Mouse (Mus musculus): ENCODE measurements around the gene Phlda2.

Gene Phlda2

GRCm38 (mm10) chr7:143501643-143502417, 1.1 kb downstream of the Phlda2 start:
- DNase-seq (ENCODE audit: low spot score), result peak; percentile 55

- DNase-seq (ENCODE audit: low spot score), result no peak
Observed at GRCm38 (mm10) chr7:143500912-143501311, 2.0 kb downstream of the Phlda2 start.

DNA sequence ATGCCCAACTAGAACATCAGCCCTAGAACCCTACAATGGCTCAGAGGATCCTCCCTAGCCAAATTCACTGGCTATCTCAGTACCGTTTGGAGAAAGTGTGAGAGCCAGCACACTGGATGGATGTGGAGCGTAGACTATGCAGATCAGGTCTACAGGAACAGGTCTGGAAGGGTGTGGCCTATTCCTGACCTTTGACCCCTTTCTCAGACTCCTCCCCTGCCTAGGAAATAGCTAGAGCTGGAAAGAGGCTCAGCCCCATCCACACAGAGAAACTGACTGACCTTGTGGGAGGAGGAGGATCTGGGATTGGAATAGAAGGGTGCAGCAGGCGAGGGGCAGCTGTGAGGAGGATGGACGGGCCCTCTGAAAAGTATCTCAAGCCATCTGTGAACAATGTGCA, 4.4 kb downstream of the Phlda2 start:
- DNase-seq (ENCODE audit: low spot score), result no peak

DNA sequence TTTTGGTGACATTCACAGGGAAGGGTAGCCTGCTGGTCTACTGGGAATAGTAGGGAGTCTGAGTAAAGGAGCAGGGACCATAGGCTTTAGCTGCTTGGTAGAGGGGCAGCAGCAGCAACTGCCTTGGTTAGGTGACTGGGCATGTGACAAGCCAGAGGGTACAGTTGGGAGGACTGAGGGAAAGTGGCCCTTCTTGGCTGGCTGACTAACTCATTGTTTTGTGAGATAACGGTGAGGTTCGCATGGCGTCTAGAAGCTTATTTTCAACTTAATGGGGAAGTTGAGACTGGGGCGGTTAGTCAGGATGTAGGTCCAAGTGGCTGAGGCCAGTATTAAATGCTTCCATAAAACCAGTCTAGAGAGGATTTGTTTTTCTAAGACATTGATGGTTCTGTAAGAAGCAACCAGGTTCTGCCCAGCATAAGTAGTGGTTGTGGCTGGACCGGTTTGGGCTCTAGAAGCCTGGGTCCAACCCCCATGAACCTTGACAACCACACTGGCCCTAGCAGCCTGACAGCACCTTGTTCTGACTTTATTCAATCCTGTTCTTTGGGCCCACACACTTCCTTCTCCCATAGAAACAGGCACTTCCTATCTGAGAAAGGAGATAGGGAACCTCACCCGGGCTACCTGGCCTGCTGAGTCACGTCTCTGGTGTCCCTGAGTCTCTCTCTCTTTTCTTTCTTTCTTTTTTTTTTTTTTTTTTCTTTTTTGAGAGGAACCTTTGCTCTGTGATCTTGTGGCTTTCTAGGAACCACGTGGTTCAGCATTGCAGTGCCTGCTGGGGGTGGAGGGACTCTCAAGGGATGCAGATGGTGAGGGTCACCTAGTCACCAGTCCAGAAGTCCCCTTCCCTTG, 7.6 kb downstream of the Phlda2 start:
- DNase-seq (ENCODE audit: low spot score), result no peak

- no peak for DNase-seq (ENCODE audit: low spot score)
Observed at GRCm38 (mm10) chr7:143493616-143494126, 9.3 kb downstream of the Phlda2 start.

DNA sequence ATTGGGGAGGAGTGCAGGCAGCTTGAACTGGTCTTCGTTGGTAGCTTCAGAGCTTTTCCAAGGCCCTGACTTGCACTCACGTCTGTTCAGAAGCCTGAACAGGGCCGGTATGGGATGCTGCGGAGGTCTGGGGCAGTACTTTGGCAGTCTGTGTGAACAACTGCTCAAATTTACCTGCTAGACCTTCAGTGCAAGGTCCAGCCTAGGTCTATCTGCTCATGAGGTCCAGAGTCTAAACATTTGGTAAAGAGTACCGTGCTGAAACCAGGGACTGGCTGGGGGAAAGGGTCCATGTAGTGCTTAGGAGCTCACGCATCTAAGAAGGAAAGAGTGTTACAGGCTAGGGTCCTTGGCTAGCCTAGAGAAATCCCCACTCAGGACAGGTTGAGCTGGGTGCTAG, 13.2 kb downstream of the Phlda2 start:
- no peak for DNase-seq (ENCODE audit: low spot score)

DNA sequence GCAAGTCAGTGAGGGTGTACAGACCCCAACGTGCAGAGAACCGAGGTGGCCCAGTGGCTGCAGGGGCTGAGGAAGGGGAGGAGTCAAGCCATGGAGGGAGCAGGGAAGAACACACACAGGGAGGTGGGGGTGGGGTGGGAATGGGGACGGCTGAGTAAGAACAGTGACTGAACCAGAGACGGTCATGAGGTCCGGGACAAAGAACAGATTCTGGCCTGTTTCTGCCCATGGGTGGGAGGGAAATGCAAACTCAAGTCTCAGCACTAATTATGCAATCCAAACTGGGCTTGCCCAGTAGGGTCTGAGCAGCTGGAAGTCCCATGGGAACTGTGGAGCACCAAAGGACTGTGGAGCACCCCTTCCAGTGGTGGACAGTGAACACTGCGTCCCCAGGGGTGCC, 20.4 kb downstream of the Phlda2 start:
- DNase-seq (ENCODE audit: low spot score), result no peak

DNA sequence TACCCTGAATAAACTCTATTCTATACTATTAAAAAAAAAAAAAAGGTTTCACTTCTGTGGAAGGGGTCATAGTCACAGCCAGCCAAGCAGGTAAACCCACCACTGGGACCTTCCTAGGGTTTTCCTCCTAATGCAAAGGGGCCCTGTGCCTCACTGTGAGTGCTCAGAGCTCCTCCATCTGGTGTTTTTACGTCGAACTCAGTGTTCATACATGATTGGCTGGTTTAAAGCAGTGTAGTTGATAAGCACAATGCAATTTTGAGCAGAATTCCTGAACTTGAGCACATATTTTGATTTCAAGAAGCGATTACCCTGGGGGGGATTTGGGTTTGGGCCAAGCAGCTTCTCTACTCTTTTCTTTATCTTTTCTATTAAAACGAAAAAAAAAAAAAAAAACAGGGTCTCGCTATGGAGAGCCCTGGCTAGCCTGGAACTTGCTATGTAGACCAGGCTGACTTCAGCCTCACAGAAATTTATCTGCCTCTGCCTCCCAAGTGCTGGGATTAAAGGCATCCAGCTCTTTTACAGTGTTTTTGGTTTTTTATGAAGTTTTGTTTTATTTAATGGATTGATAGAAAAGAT, 21.1 kb downstream of the Phlda2 start:
- no peak for DNase-seq (ENCODE audit: low spot score)

DNA sequence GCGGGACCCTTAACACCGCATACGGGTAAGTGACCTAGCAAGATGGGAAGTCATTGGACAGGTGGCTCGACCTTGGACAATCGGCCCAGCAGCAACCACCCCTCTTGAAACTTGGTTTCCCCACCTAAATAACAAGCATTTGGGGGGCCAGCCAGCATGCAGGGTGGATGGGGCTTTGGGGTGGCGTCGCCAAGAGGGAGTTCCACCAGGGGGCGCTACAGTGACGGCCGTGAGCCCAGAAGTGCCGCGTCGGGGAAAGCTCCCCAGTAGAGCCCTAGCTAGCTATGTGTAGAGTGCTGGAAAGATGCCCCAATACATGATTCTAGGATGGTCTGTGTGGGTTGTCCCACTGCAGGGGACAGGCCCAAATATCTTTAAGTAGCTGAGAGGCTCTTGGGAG, 22.5 kb downstream of the Phlda2 start:
- DNase-seq (ENCODE audit: low spot score), result peak; percentile 50

DNA sequence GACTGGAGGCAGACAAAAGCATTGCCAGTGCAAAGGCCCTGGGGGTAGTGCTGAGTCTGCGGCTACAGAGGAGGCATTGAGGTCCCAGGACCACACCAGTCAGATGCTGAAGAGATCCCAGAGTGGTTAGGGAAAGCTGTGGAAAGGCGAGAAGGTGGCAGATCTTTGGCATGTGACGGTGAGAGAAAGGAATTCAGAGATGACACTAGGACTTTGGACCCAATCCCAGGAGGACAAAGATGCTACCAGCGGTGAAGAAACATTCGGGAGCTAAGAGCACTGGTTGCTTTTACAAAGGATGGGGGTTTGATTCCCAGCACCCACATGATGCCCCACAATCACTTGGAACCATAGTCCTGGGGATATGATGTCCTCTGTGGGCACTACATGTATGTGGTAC, 25.1 kb downstream of the Phlda2 start:
- DNase-seq (ENCODE audit: low spot score), result no peak

DNA sequence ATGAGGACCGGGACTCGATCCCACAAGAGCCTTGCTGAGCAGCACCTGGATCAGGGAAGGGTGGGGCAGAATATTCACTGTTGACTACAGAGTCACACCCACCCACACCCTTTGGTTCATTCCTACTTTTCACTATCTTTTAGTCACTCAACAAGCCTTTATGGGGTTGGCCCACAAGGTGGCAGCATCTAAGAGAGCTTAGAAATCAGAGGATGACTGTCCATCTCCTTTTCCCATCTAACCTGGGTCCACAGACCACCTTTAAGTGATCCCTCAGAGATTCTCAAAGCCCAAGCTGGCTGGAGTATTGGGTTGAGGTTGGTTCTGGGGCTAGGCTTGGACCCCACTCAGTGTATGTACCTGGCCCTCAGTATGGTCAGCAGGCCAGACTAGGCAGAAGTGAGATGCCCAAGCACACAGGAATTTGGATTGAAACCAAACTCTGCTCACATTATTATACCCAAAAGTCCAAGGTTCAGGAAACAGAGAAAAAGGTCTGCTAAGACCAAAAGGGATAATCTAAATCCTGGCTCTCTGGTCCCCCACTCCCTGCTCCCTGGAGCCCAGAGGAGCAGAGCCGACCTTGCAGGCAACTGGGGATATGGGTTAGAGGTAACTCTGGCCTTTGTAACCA, 26.1 kb downstream of the Phlda2 start:
- DNase-seq (ENCODE audit: low spot score), result no peak

DNA sequence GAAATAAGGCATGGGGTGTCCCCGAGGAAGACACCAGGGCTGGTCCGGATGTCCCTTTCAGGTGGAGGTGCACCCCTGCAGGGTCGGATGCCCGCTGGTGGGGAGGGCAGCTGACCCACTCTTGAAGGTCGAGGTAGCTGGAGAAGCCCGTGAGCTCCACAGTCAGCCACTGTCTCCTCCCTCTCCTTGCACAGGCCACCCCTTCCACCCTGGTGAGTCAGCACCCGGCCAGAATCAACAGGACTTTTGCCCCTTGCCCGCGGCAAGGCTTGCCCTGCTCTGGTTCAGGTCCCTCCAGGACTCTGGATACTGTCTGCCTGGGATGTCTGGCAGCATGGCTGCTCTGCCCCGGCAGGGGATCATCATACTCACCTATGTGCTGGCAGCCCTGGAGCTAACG, 27.1 kb downstream of the Phlda2 start:
- DNase-seq (ENCODE audit: low spot score), result no peak

DNA sequence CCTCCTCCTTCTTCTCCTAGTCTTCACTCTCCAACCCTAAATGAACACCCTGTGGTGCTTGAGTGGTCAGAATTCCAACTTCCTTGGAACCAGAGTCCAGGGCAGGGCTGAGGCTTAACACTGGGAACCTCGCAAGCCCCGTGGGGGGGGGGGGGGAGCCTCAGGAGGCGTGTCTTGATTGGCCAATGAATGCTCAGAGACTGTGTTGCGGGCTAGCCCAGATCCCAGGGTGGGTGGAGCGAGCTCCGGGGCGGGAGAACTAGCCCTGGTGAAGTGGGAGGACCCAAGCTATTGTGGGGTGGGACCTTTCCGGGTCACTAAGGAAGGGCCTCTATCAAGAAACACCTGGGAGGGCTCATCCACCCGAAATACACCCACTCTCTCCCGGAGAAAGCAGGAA, 28.1 kb downstream of the Phlda2 start:
- DNase-seq (ENCODE audit: low spot score), result no peak

DNA sequence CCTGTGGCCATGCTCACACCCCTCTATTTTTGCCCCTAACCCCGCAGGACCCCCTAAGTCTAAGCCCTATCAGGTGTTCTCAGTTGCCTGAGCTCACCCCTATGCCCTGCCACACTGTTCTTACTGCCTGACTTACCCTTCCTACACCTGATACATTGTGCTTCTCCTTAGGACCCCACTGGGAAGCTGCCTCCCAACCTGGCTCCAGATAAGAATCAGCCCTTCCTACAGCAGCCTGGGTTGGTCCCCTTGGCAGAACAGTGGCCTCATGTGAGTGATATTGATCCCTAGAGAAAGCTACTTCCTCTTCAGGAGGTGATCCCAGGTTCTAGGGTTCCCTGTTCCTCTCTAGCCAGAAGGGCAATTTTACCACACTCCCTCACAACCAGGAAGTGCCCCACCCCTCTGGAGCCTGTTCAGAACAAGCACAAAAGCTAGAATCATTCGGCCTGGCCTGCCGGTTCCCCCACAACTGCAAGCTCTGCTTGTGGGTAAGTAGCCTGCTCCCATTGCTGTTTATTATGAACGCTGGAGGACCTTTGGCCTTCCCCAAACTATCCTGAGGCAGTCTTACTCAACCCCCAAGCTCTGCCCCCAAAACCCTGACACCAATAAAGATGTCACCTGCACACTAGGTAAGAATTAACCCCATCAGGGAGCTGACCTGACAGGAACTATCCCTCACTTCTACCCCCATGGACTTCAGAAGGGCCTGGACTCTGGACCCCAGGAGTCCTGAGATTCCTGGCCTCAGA, 29.4 kb downstream of the Phlda2 start, which contains the start of gene Slc22a18:
Slc22a18 (plus strand) TSS at position 390 of the 755 bp plus-strand sequence.
- DNase-seq (ENCODE audit: low spot score), result peak; percentile 68

- peak; percentile 67 for DNase-seq (ENCODE audit: low spot score)
Observed at GRCm38 (mm10) chr7:143469946-143470345, 33.0 kb downstream of the Phlda2 start.

GRCm38 (mm10) chr7:143467714-143468113, 35.2 kb downstream of the Phlda2 start:
- no peak for DNase-seq (ENCODE audit: low spot score)

GRCm38 (mm10) chr7:143466099-143466677, 36.8 kb downstream of the Phlda2 start:
- peak; percentile 77 for DNase-seq (ENCODE audit: low spot score)

DNA sequence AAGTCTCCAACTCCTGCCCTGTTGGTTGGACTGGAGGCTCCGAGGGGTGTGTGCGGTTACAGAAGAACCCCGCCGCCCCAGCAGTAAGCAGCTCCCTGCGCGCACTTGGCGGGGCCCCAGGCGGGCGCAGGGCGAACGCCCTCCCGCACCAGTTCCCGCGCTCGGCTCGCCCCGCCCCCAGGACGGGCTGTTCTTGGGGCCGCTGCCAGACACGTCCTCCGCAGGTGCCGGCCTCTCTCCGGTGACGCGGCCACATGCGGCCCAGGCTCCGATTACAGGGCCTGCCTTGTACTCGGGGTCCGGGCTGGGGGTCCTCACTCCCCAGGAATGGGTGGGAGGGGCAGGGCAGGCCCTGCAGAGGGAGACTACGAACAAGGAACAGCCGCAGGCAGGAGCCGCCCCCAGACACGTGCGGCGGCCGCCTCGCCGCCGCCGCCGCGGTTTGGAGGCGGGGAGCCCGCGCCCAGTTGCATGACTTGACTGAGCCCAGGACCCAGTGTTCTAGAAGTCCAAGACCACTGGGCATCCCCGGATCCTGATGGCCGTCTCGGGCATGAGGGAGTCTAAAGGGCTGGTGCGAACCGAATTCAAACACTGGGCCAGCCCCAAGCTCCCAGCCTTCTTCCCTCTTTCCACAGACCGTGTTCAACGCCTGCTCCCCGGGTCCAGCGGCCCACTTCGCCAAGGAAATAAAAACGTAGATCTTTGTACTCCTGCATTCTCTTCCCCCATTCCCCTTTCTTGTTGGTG, 38.0 kb downstream of the Phlda2 start:
- DNase-seq (ENCODE audit: low spot score), result peak; percentile 30

DNA sequence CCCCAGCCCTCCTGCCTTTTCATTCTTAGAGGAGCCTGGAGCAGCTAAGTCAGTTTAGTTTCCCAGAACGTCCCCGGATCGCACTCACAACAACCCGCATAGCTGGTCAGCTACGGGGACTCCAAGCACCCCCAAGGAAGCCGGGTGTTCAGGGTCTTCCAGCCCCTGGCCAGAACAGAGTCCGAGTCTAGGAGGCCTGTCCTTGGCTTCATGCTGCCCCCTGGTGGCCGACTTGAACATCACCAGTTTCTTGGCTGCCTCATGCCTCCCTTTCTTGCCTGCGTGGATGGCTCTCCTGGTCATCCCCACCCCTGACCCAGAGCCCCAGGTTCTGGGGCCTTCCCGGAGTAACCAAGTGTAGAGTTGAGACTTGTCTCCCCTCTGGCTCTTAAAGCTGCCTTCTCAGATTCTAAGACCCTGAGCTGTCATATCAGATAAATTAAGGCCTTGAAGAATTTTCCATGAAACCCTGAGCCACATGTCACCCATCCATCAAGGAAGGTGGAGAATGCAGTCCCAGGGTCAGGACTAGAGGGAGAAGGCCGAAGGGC, 39.0 kb downstream of the Phlda2 start:
- peak; percentile 76 for DNase-seq (ENCODE audit: low spot score)

DNA sequence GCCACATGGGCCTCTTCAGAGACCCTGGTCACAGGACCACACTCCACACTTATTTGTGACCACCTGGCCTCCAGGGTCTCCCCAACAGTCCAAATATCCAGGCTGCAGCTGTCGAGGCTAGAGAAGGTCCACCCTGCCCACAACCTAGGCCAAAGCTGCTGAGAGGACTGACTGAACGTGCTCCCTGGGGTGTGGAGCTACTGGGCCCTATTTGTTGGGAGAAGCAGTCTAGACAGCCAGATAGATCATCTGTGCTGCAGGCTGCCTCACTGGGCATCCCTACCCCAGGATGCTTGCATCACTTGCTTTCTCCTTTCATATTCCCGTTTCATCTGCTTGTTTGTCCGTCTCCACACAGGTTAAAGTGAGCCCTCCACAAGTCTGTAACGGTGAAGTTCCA, 40.4 kb downstream of the Phlda2 start:
- DNase-seq (ENCODE audit: low spot score), result no peak

All from lung, postnatal 25 days (tissue).